Mouse (Mus musculus) liver, embryonic 14.5 days (tissue): ENCODE data around the gene Mcat. TPM values are rescaled to one million over a fixed set of nuclear protein-coding genes. Genes with fewer than 3 reads are reported as not detected.

Source experiments
- ATAC-seq: fragments of 200-750 bp; cut with Nextera tagmentation; 2 replicates; pipeline ENCODE4 v1.8.0; 2017; ENCODE audit warnings: moderate number of reproducible peaks, mild to moderate bottlenecking, moderate library complexity; ENCODE audit not compliant: insufficient read depth
- DNase-seq, 3 experiments: peaks; one replicate each; pipeline ENCODE4 v3.0.0-alpha.2; 2012 to 2013; ENCODE audit warnings: low read depth in 3 of 3, low spot score in 3 of 3
- H3K27ac ChIP-seq: fragments of 300-500 bp; sonication (generic); 2 replicates; pipeline ENCODE4 v1.5.1; 2014; ENCODE audit warnings: moderate library complexity, mild to moderate bottlenecking, control low read depth, inconsistent platforms
- H3K27me3 ChIP-seq: fragments of 300-500 bp; sonication (generic); 2 replicates; pipeline ENCODE4 v1.6.1; 2014; ENCODE audit warnings: mild to moderate bottlenecking, low read length, moderate library complexity; ENCODE audit not compliant: control insufficient read depth, insufficient read depth
- H3K36me3 ChIP-seq: fragments of 300-500 bp; sonication (generic); replicated peaks from 2 replicates; pipeline ENCODE4 v1.6.1; 2014; ENCODE audit warnings: low read depth; ENCODE audit not compliant: control insufficient read depth, insufficient read depth
- H3K4me1 ChIP-seq, 2 experiments: fragments of 200-500 bp in 1 of 2; fragments of 300-500 bp in 1 of 2; sonication (generic) in 1 of 2; replicated peaks; 2 replicates each; pipeline ENCODE4 v1.6.1; 2012 to 2014; ENCODE audit warnings: antibody characterized with exemption in 1 of 2, inconsistent platforms in 1 of 2, low read length in 1 of 2; ENCODE audit not compliant: control insufficient read depth in 2 of 2, insufficient read depth in 2 of 2
- H3K4me2 ChIP-seq: fragments of 300-500 bp; sonication (generic); 2 replicates; pipeline ENCODE4 v1.6.1; 2014; ENCODE audit warnings: low read depth, mild to moderate bottlenecking, control low read depth, moderate library complexity
- H3K4me3 ChIP-seq, 2 experiments: fragments of 200-500 bp in 1 of 2; fragments of 300-500 bp in 1 of 2; sonication (generic) in 1 of 2; 2 replicates each; pipeline ENCODE4 v1.5.1; 2012 to 2014; ENCODE audit warnings: low read depth in 2 of 2, low read length in 2 of 2, mild to moderate bottlenecking in 2 of 2, control low read depth in 1 of 2, inconsistent platforms in 1 of 2, moderate library complexity in 1 of 2; ENCODE audit not compliant: insufficient read depth in 1 of 2
- H3K9ac ChIP-seq: fragments of 300-500 bp; sonication (generic); replicated peaks from 2 replicates; pipeline ENCODE4 v1.6.1; 2014; ENCODE audit warnings: mild to moderate bottlenecking, control low read depth, moderate library complexity
- H3K9me3 ChIP-seq: fragments of 300-500 bp; sonication (generic); 2 replicates; pipeline ENCODE4 v1.6.1; 2016; ENCODE audit warnings: low read length, mixed read lengths; ENCODE audit not compliant: control insufficient read depth
- CTCF ChIP-seq: IDR thresholded peaks from 2 replicates; pipeline ENCODE4 v1.5.1; 2016; ENCODE audit warnings: antibody characterized with exemption, low read depth, control low read depth
- EP300 ChIP-seq: IDR thresholded peaks from 2 replicates; pipeline ENCODE4 v1.6.1; 2016; ENCODE audit warnings: antibody characterized with exemption, low read depth
- WGBS: fragments of 180-500 bp; shearing (Covaris S2); extraction: QIAGEN DNeasy Blood & Tissue Kit; methylation state at CpG from one replicate; pipeline ENCODE4 v1.1.7; 2014; ENCODE audit not compliant: insufficient replicate concordance; 5-methylcytosine and 5-hydroxymethylcytosine counted together
- polyA plus RNA-seq, 2 experiments: library from polyadenylated mRNA; depleted of rRNA in 1 of 2; stranded (reverse) in 1 of 2; unstranded in 1 of 2; fragments of >200 nt; fragmentation: Nextera tagmentation in 1 of 2; extraction: Ambion mirVana in 1 of 2; gene quantifications; 2 replicates each; pipeline versions ENCODE4 v1.2.1 to v1.2.3; 2012 to 2014

Gene Mcat
- polyA plus RNA-seq, 2 experiments = 9.8 to 15.5 TPM

DNA sequence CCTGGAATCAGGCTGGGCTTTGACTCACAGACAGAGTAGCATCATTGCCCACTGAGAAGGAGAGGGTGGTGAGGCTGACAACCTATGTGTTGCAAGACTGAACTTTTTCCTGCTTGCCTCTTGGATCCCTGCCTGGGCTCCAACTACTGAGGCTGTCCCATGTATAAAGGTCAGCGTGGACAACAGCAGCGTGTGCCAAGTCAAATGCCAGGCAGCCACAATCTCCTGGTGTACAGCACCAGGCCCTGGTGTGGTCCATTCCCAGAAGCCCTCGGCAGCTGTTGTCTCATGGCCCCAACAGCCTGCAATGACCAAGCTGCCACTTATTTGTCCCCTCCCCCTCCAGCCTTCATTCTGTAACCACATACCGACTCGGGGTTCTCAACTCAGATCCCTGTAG lies 8.0 kb upstream of the Mcat start:
- Histone ChIP-seq H3K36me3 (peaks cover 32% of the 10 kb centered on the region), H3K27ac (no peak overlapping the region), H3K4me1 (peaks cover 3 to 4% of the 10 kb centered on the region in 2 experiments; a peak in 3 of 4 replicates), H3K4me3 (no peak overlapping the region), H3K9me3 (no peaks in the 10 kb centered on the region), H3K9ac (no peak overlapping the region), H3K4me2 (no peak overlapping the region), H3K27me3 (no peaks in the 10 kb centered on the region)
- TF ChIP-seq CTCF (no peak), EP300 (no peak)
- no peak for DNase-seq
- 69% methylated on average over 5 of the region's 5 CpGs for WGBS
- ATAC-seq = no peak

DNA sequence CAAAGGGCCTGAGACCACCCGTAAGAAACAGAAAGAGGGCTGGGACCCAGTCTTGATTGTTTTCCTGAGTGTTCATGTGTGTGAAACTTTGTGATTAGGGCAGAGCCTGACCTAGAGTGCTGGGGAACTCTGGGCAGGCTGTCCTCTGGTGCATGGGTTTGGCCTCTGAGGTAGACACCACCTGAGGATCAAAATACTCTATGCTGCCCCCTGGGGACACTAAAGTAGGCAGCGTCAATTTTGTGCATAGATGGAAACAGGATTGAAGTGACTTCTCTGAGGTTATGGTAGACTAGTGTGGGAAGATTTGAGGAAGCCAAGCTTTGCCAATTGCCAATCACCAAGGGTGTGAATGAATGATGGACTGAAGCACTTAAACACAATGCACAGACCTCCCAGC lies 7.1 kb upstream of the Mcat start:
- ATAC-seq = no peak

GRCm38 (mm10) chr15:83569682-83570081 lies 6.1 kb upstream of the Mcat start:
- Histone ChIP-seq H3K27ac (no peak overlapping the region), H3K36me3 (peaks cover 12% of the 10 kb centered on the region), H3K4me2 (no peak overlapping the region), H3K27me3 (no peaks in the 10 kb centered on the region), H3K9ac (no peak overlapping the region), H3K4me3 (no peak overlapping the region), H3K9me3 (no peaks in the 10 kb centered on the region), H3K4me1 (peaks cover 15 to 20% of the 10 kb centered on the region in 2 experiments)
- ATAC-seq (no peak), DNase-seq (no peak)
- no peak for TF ChIP-seq CTCF
- TF ChIP-seq EP300 = no peak
- WGBS = 53% methylated on average over 11 of the region's 11 CpGs

More for the DNA sequence above, 7.1 kb upstream of the Mcat start:
- H3K4me3 ChIP-seq = no peak overlapping the region
- H3K36me3 ChIP-seq = peaks cover 22% of the 10 kb centered on the region
- no peak for DNase-seq
- TF ChIP-seq CTCF (peak; percentile 67), EP300 (no peak)
- no peak overlapping the region for H3K4me2 ChIP-seq
- no peaks in the 10 kb centered on the region for H3K9me3 ChIP-seq
- peaks cover 8 to 12% of the 10 kb centered on the region in 2 experiments for H3K4me1 ChIP-seq
- no peak overlapping the region for H3K27ac ChIP-seq
- no peaks in the 10 kb centered on the region for H3K27me3 ChIP-seq
- H3K9ac ChIP-seq = no peak overlapping the region
- WGBS = 53% methylated on average over 2 of the region's 2 CpGs

DNA sequence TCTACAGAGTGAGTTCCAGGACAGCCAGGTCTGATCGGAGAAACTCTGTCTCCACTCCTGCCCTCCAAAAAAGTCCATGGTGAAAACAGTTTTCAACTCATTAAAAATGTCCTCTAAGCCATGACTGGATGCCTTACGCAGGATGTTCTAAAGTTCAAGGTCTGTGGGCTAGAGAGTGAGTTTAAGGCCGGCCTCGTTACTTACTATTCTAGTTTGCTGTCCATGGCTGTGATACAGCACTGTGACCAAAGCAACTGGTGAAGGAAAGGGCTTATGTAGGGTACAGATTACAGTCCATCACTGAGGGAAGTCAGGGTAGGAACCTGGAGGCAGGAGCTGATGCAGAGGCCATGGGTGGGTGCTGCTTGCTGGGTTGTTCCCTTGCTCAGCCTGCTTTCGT lies 5.0 kb upstream of the Mcat start:
- WGBS = 78% methylated on average over 5 of the region's 5 CpGs
- DNase-seq (no peak), ATAC-seq (no peak)
- Histone ChIP-seq H3K27ac (no peak overlapping the region), H3K36me3 (peaks cover 8% of the 10 kb centered on the region), H3K4me3 (no peak overlapping the region), H3K27me3 (no peaks in the 10 kb centered on the region), H3K4me2 (no peak overlapping the region), H3K9ac (no peak overlapping the region), H3K4me1 (peaks cover 18 to 23% of the 10 kb centered on the region in 2 experiments), H3K9me3 (no peaks in the 10 kb centered on the region)
- no peak for TF ChIP-seq EP300
- no peak for TF ChIP-seq CTCF

DNA sequence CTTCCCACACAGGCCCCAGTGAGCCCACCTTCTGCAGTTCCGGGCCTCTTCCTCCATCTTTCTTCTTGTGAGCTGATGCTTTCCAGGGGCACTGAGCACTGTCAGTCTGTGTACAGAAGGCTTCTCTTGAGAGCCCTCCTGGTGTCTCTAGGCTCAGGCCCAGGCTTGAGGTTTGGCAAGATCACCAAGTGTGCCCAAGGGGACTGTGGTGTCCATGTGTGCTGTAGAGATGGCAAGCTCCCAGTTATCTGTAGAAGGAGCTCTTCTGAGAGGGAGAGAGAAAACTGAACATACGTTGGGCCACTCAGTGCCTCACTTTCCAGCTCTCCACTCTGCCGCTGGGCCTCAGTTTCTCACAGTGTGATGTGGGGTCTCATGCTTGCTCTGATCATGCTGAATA lies 4.1 kb upstream of the Mcat start:
- Histone ChIP-seq H3K4me3 (no peak overlapping the region), H3K9ac (no peak overlapping the region), H3K4me1 (peaks cover 21 to 27% of the 10 kb centered on the region in 2 experiments), H3K9me3 (no peaks in the 10 kb centered on the region), H3K27me3 (no peaks in the 10 kb centered on the region), H3K27ac (no peak overlapping the region; the same call in 1 of the 2 replicates), H3K36me3 (peaks cover 8% of the 10 kb centered on the region), H3K4me2 (no peak overlapping the region)
- WGBS = 70% methylated on average over 3 of the region's 3 CpGs
- TF ChIP-seq CTCF (no peak), EP300 (no peak)
- ATAC-seq (no peak), DNase-seq (no peak)
